Mouse (Mus musculus): ENCODE data around the gene Slc2a1. TPM values are rescaled to one million over a fixed set of nuclear protein-coding genes. Genes with fewer than 3 reads are reported as not detected.

The Slc2a1 gene
- polyA plus RNA-seq, 1 experiment from 2014 or later: 61.8 TPM

DNA sequence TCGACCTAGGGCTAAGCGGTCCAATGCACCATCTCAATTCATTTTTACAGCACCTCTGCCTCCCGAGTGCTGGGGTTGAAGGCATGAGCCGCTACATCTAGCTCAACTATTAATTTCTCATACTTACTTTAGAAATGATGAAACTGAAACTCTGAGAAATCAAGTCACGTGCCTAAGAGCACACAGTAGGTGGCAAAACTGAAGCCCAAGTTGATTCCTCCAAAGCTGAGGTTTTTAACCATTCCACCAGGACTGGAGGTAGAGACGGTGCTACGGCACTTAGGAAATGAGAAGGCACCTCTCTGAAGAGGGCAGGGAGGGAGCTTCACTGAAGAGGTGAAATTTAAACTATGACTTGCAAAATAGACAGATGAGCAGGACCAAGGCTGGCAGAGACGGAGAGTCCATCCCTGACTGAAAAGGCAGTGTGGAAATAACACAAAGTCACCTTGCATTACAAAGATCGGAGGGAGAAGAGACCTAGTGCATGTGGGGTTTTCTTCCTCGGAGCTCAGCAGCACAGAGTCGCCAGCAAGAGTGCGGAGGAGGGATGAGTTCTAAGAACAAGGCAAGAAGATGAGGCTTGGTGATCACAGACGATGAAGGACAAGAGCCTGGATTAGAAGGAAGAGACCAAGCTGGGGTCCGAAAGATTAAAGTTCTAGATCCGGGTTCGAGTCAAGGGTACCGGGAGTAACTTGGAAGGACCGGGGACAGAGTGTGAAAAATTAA, 64.6 kb downstream of the Slc2a1 start:
- Histone ChIP-seq H3K27ac (ENCODE audit: low read depth, low read length) (no peak overlapping the region), H3K9me3 (ENCODE audit: control insufficient read depth, low read length) (no peaks in the 10 kb centered on the region), H3K4me3 (ENCODE audit: low read depth, low read length) (peak overlapping the region; percentile 45), H3K27me3 (ENCODE audit: control insufficient read depth, insufficient read depth, low read length) (no peaks in the 10 kb centered on the region), H3K36me3 (ENCODE audit: control insufficient read depth, insufficient read depth, low read length) (peaks cover 5% of the 10 kb centered on the region), H3K4me2 (ENCODE audit: low read depth, low read length) (peak overlapping the region; percentile 89), H3K9ac (replicated peaks; ENCODE audit: low read depth, low read length) (peak overlapping the region; percentile 67), H3K4me1 (ENCODE audit: control insufficient read depth, insufficient read depth, low read length) (peaks cover 11% of the 10 kb centered on the region)
- 41% methylated on average over 18 of the region's 18 CpGs for WGBS
- ATAC-seq (ENCODE audit: low read depth): no peak

DNA sequence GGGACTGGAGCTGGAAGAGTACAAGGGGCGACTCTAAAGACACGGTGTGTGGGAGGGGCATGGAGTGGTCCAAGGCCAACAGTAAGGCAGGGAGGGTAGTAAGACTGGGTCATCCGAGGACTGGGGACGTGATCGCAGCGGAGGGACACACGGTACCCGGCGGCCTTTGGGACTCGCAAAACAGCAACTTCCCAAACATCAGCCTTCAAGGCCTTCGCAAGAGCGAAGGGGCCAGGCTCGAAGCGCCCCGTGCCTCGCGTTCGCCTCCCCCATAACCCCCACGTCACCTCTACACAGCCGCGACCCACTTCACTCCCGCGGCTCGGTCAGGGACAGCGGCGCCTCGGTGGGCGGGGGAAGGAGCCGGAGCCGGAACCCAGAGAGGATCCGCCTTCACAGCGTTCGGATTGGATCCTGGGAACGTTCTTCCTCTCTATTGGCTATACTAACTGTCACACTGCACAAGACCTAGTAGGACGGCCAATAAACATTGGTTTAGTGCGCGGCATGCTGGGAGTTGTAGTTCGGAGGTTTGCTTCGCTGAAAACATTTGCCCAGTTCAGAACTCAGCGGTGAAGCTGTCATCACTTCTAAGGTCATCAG, 65.4 kb downstream of the Slc2a1 start, which contains the start of gene Zfp691:
Gene Zfp691, minus strand, starts transcription at position 345 of the 603 bp plus-strand sequence.
- H3K27me3 ChIP-seq (ENCODE audit: control insufficient read depth, insufficient read depth, low read length): no peaks in the 10 kb centered on the region
- H3K9me3 ChIP-seq (ENCODE audit: control insufficient read depth, low read length): no peaks in the 10 kb centered on the region
- peaks cover 5% of the 10 kb centered on the region for H3K36me3 ChIP-seq (ENCODE audit: control insufficient read depth, insufficient read depth, low read length)
- ATAC-seq (ENCODE audit: low read depth): peak; percentile 100
- H3K4me1 ChIP-seq (ENCODE audit: control insufficient read depth, insufficient read depth, low read length): peaks cover 11% of the 10 kb centered on the region
- H3K9ac ChIP-seq (replicated peaks; ENCODE audit: low read depth, low read length): peak within 1 kb of the TSS; percentile 67
- peak within 1 kb of the TSS; percentile 45 for H3K4me3 ChIP-seq (ENCODE audit: low read depth, low read length)
- under 1% methylated on average over 38 of the region's 40 CpGs for WGBS
- peak within 1 kb of the TSS; percentile 89 for H3K4me2 ChIP-seq (ENCODE audit: low read depth, low read length)
- H3K27ac ChIP-seq (ENCODE audit: low read depth, low read length): peak within 1 kb of the TSS; percentile 52; the same call in 1 of the 2 replicates

DNA sequence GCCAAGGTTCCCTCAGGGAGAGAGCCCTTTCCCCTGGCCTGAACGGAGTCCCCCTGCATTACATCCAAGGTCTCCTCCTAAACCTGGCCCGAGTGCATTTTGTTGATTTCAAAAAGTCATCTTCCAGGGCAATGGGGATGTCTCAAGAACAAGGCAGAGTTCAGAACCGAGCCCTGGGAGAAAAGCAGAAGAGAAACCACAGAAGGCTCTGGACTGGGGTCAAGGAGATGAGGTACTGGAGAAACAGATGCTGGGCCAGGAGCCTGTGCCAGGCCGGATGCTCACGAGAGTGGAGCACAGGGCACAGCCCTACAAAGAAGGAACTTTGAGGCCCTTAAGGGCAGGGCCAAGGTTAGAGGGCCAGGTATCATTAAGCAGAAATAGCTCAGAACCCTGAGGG, 69.2 kb downstream of the Slc2a1 start:
- H3K27ac ChIP-seq (ENCODE audit: low read depth, low read length): no peak overlapping the region
- H3K9me3 ChIP-seq (ENCODE audit: control insufficient read depth, low read length): no peaks in the 10 kb centered on the region
- H3K9ac ChIP-seq (replicated peaks; ENCODE audit: low read depth, low read length): no peak overlapping the region
- ATAC-seq (ENCODE audit: low read depth): no peak
- no peak overlapping the region for H3K4me3 ChIP-seq (ENCODE audit: low read depth, low read length)
- no peaks in the 10 kb centered on the region for H3K36me3 ChIP-seq (ENCODE audit: control insufficient read depth, insufficient read depth, low read length)
- H3K4me2 ChIP-seq (ENCODE audit: low read depth, low read length): no peak overlapping the region
- peaks cover 6% of the 10 kb centered on the region; the same call in 1 of the 2 replicates for H3K4me1 ChIP-seq (ENCODE audit: control insufficient read depth, insufficient read depth, low read length)
- 79% methylated on average over 5 of the region's 5 CpGs for WGBS
- H3K27me3 ChIP-seq (ENCODE audit: control insufficient read depth, insufficient read depth, low read length): no peaks in the 10 kb centered on the region

DNA sequence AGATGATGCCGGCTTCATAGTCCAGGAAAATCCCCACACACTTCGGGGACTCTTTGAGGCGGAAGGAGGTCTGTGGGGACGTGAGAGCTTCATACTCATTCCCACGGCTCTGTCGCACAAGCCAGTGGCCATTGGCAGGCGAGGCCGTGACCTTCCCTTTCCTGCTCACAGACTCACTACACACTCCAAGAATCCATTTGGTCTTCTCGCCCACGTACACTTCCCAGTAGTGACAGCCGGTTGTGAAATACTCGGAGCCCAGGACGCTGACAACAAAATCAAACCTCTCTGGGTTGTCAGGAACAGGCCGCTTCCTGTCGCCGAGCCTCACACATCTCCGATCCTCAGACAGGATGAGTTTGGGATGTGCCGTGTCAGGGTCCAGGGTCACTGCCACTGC, 69.8 kb downstream of the Slc2a1 start:
- Histone ChIP-seq H3K27me3 (ENCODE audit: control insufficient read depth, insufficient read depth, low read length) (no peaks in the 10 kb centered on the region), H3K4me2 (ENCODE audit: low read depth, low read length) (no peak overlapping the region), H3K9ac (replicated peaks; ENCODE audit: low read depth, low read length) (no peak overlapping the region), H3K9me3 (ENCODE audit: control insufficient read depth, low read length) (no peaks in the 10 kb centered on the region), H3K4me1 (ENCODE audit: control insufficient read depth, insufficient read depth, low read length) (no peaks in the 10 kb centered on the region), H3K36me3 (ENCODE audit: control insufficient read depth, insufficient read depth, low read length) (no peaks in the 10 kb centered on the region), H3K27ac (ENCODE audit: low read depth, low read length) (no peak overlapping the region), H3K4me3 (ENCODE audit: low read depth, low read length) (no peak overlapping the region)
- 78% methylated on average over 18 of the region's 18 CpGs for WGBS
- ATAC-seq (ENCODE audit: low read depth): no peak

DNA sequence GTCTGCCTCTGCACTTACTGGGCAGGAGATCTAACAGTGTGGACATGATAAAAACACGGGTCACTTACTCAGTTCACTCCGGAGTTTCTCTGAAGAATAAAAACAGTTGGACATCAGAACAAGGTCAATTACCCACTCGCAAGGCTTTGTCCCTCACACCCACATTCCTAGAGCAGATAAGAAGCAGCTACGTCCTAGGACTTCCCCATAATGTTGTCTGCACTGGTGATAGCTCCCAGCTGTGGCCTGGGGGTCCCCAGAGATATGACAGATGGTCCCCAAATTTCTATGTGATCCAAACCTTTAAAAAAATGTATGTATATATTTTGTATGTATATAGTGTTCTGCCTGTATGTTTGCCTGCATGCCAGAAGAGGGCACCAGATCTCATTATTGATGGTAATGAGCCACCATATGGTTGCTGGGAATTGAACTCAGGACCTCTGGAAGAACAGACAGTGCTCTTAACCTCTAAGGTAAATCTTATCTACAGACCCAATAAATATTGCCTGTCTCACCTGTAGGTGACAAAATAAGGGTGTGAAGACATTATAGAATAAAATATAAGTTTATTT, 71.7 kb downstream of the Slc2a1 start:
- Histone ChIP-seq H3K27me3 (ENCODE audit: control insufficient read depth, insufficient read depth, low read length) (no peaks in the 10 kb centered on the region), H3K36me3 (ENCODE audit: control insufficient read depth, insufficient read depth, low read length) (no peaks in the 10 kb centered on the region), H3K9ac (replicated peaks; ENCODE audit: low read depth, low read length) (no peak overlapping the region), H3K27ac (ENCODE audit: low read depth, low read length) (no peak overlapping the region), H3K9me3 (ENCODE audit: control insufficient read depth, low read length) (no peaks in the 10 kb centered on the region), H3K4me3 (ENCODE audit: low read depth, low read length) (no peak overlapping the region), H3K4me1 (ENCODE audit: control insufficient read depth, insufficient read depth, low read length) (no peaks in the 10 kb centered on the region), H3K4me2 (ENCODE audit: low read depth, low read length) (no peak overlapping the region)
- no peak for ATAC-seq (ENCODE audit: low read depth)
- 54% methylated on average over 4 of the region's 4 CpGs for WGBS

DNA sequence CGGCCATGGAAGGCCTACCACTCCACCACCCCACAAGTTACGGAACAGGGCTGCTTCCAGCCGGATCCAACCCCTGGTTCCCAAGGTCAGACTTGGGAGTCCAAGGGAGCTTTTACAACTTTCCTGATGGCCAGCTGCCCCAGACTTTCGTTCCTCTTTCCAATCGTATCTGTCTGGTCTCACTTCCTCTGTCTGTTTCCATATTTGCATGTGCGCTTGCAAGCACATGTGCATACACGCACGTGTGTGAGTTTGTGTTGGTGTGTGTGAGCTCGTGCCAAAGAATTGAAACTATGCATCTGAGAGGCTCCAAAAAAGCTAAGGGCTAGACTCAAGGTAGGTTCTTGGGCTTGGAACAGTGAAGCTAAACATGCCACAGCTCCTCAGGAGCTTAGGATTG, 72.9 kb downstream of the Slc2a1 start:
- H3K4me2 ChIP-seq (ENCODE audit: low read depth, low read length): no peak overlapping the region
- H3K27me3 ChIP-seq (ENCODE audit: control insufficient read depth, insufficient read depth, low read length): no peaks in the 10 kb centered on the region
- 91% methylated on average over 8 of the region's 9 CpGs for WGBS
- H3K36me3 ChIP-seq (ENCODE audit: control insufficient read depth, insufficient read depth, low read length): no peaks in the 10 kb centered on the region
- no peak overlapping the region for H3K9ac ChIP-seq (replicated peaks; ENCODE audit: low read depth, low read length)
- H3K9me3 ChIP-seq (ENCODE audit: control insufficient read depth, low read length): no peaks in the 10 kb centered on the region
- no peaks in the 10 kb centered on the region for H3K4me1 ChIP-seq (ENCODE audit: control insufficient read depth, insufficient read depth, low read length)
- ATAC-seq (ENCODE audit: low read depth): no peak
- no peak overlapping the region for H3K27ac ChIP-seq (ENCODE audit: low read depth, low read length)
- H3K4me3 ChIP-seq (ENCODE audit: low read depth, low read length): no peak overlapping the region

DNA sequence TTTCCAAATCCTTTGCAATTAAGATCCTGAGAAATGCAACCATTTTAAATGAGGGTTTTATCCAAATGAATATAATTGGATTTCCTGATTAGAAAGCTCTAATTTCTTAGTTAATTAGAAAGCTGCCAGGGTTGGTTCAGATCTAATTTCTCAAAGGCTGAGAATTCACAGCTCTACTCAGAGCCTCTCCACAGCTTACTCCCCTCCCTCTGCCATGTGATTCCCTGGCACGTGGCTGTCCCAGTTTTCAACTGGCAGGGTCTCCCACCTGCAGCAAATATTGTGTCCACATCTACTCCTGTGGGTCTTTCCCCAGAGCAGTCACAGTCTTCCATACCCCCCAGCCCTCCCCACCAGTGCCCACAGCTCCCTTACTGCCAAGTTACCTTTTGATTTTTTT, 75.0 kb downstream of the Slc2a1 start:
- H3K4me2 ChIP-seq (ENCODE audit: low read depth, low read length): no peak overlapping the region
- H3K36me3 ChIP-seq (ENCODE audit: control insufficient read depth, insufficient read depth, low read length): no peaks in the 10 kb centered on the region
- no peaks in the 10 kb centered on the region for H3K27me3 ChIP-seq (ENCODE audit: control insufficient read depth, insufficient read depth, low read length)
- H3K27ac ChIP-seq (ENCODE audit: low read depth, low read length): no peak overlapping the region
- no peaks in the 10 kb centered on the region for H3K4me1 ChIP-seq (ENCODE audit: control insufficient read depth, insufficient read depth, low read length)
- H3K9me3 ChIP-seq (ENCODE audit: control insufficient read depth, low read length): no peaks in the 10 kb centered on the region
- H3K9ac ChIP-seq (replicated peaks; ENCODE audit: low read depth, low read length): no peak overlapping the region
- H3K4me3 ChIP-seq (ENCODE audit: low read depth, low read length): no peak overlapping the region
- no peak for ATAC-seq (ENCODE audit: low read depth)
- WGBS: 59% methylated on average over 1 of the region's 1 CpGs

DNA sequence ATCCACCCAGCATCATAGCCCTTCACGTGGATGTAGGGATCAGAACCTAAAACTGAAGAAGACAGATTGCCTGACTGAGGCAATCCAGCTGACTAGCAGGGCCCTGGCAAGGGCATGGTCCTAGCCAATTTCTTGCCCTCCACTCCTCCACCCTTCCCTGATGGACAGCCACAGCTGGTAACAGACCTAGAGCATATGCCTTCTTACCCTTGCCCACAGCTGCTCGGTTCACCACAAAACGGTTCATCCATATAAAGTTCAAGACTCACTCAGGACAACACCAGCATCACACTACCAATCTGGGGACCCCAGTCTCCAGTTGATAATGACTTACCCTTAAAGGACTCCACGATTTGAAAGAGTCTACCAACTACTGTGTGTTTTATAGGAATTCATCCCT, 77.3 kb downstream of the Slc2a1 start:
- Histone ChIP-seq H3K9me3 (ENCODE audit: control insufficient read depth, low read length) (no peaks in the 10 kb centered on the region), H3K36me3 (ENCODE audit: control insufficient read depth, insufficient read depth, low read length) (no peaks in the 10 kb centered on the region), H3K9ac (replicated peaks; ENCODE audit: low read depth, low read length) (no peak overlapping the region), H3K4me1 (ENCODE audit: control insufficient read depth, insufficient read depth, low read length) (no peaks in the 10 kb centered on the region), H3K4me2 (ENCODE audit: low read depth, low read length) (no peak overlapping the region), H3K27me3 (ENCODE audit: control insufficient read depth, insufficient read depth, low read length) (no peaks in the 10 kb centered on the region), H3K4me3 (ENCODE audit: low read depth, low read length) (no peak overlapping the region), H3K27ac (ENCODE audit: low read depth, low read length) (no peak overlapping the region)
- whole genome bisulfite sequencing: 87% methylated on average over 4 of the region's 4 CpGs
- ATAC-seq (ENCODE audit: low read depth): no peak
